Mouse (Mus musculus) embryonic facial prominence, embryonic 14.5 days (tissue): ENCODE measurements around the gene Slc2a2. TPM values are rescaled to one million over a fixed set of nuclear protein-coding genes. Genes with fewer than 3 reads are reported as not detected.

ENCODE experiments used
- ATAC-seq: fragments of 200-750 bp; cut with Nextera tagmentation; 2 replicates; pipeline ENCODE4 v1.8.0; 2017; ENCODE audit warnings: low read depth, moderate number of reproducible peaks, moderate TSS enrichment
- DNase-seq: peaks from one replicate; pipeline ENCODE4 v3.0.0-alpha.2; 2015; ENCODE audit warnings: low spot score
- H3K27ac ChIP-seq: fragments of 300-500 bp; sonication (generic); replicated peaks from 2 replicates; pipeline ENCODE4 v1.5.1; 2014; ENCODE audit warnings: low read depth, mild to moderate bottlenecking, low read length, moderate library complexity
- H3K27me3 ChIP-seq: fragments of 300-500 bp; sonication (generic); replicated peaks from 2 replicates; pipeline ENCODE4 v1.6.1; 2014; ENCODE audit warnings: low read length; ENCODE audit not compliant: control insufficient read depth, insufficient read depth
- H3K36me3 ChIP-seq: fragments of 300-500 bp; sonication (generic); 2 replicates; pipeline ENCODE4 v1.6.1; 2014; ENCODE audit warnings: low read length, mixed read lengths; ENCODE audit not compliant: control insufficient read depth, insufficient read depth
- H3K4me1 ChIP-seq: fragments of 300-500 bp; sonication (generic); 2 replicates; pipeline ENCODE4 v1.6.1; 2014; ENCODE audit warnings: antibody characterized with exemption, low read length; ENCODE audit not compliant: control insufficient read depth, insufficient read depth
- H3K4me2 ChIP-seq: fragments of 300-500 bp; sonication (generic); 2 replicates; pipeline ENCODE4 v1.6.1; 2014; ENCODE audit warnings: low read depth, mild to moderate bottlenecking, low read length, moderate library complexity, mixed read lengths
- H3K4me3 ChIP-seq: fragments of 300-500 bp; sonication (generic); 2 replicates; pipeline ENCODE4 v1.5.1; 2014; ENCODE audit warnings: low read depth, mild to moderate bottlenecking, low read length
- H3K9ac ChIP-seq: fragments of 300-500 bp; sonication (generic); 2 replicates; pipeline ENCODE4 v1.6.1; 2014; ENCODE audit warnings: low read depth, mild to moderate bottlenecking, low read length, moderate library complexity, mixed read lengths
- H3K9me3 ChIP-seq: fragments of 300-500 bp; sonication (generic); 2 replicates; pipeline ENCODE4 v1.6.1; 2016; ENCODE audit warnings: low read length; ENCODE audit not compliant: control insufficient read depth
- WGBS: fragments of 180-500 bp; shearing (Covaris S2); extraction: QIAGEN DNeasy Blood & Tissue Kit; methylation state at CpG from one replicate; pipeline ENCODE4 v1.1.7; 2014; 5-methylcytosine and 5-hydroxymethylcytosine counted together
- polyA plus RNA-seq: library from polyadenylated mRNA; unstranded; fragments of >200 nt; fragmentation: Nextera tagmentation; extraction: Ambion mirVana; gene quantifications from 2 replicates; pipeline ENCODE4 v1.2.1, GENCODE M21; 2014

The Slc2a2 gene
- 0.12 TPM in 1 of 2 replicates, not detected in the other for polyA plus RNA-seq

DNA sequence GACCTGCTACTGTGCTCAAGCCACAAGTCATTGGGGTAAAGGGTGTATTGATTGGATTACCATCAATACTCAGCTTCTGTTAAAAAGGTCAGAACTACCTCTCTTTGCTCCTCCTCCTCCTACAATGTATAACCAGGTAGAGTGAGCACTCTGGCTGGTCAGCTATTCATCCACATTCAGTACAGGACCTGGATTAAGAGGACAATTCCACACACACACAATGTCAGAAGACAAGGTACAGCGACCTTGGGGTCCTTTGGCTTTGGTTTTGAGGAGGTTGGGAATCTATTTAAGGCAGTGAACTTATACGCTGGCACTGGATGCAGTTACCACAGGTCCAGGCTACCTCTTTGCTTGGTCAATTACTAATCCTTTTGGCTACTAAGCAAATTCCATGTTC, at the start of gene Slc2a2:
Gene Slc2a2 (plus strand): TSS at position 107 of the 400 bp plus-strand sequence.
- H3K9ac ChIP-seq = no peak within 1 kb of the TSS
- no peak within 1 kb of the TSS for H3K4me3 ChIP-seq
- H3K27me3 ChIP-seq = no peaks in the 10 kb centered on the region
- no peak within 1 kb of the TSS for H3K27ac ChIP-seq
- DNase-seq (no peak), ATAC-seq (no peak)
- WGBS = 80% methylated on average over 2 of the region's 2 CpGs
- no peaks in the 10 kb centered on the region for H3K9me3 ChIP-seq
- H3K4me2 ChIP-seq = no peak within 1 kb of the TSS
- H3K36me3 ChIP-seq = no peaks in the 10 kb centered on the region
- no peaks in the 10 kb centered on the region for H3K4me1 ChIP-seq

DNA sequence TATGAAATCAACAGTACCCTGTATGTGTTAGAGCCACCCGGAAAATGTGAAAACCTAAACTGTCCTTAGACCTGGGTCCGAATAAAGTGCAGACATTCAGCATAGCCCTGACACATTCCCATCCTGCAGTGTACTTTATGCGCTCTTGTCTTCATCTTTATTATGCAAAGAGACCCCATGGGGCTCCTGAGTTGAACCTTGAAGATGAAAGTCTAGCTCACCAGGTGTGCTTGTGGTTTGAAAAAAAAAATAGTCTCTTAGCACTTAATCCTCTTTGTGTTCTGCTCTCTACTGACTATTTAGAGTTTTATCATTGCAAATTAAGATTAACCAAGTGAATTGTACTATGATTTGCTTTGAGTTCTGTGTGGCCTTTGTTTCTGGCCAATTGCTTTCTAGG, 45.1 kb upstream of the Slc2a2 start:
- Histone ChIP-seq H3K4me1 (no peaks in the 10 kb centered on the region), H3K4me3 (no peak overlapping the region), H3K9me3 (no peaks in the 10 kb centered on the region), H3K9ac (no peak overlapping the region), H3K36me3 (no peaks in the 10 kb centered on the region), H3K27ac (no peak overlapping the region), H3K4me2 (no peak overlapping the region), H3K27me3 (no peaks in the 10 kb centered on the region)
- no peak for ATAC-seq
- 58% methylated on average over 3 of the region's 3 CpGs for WGBS
- no peak for DNase-seq

DNA sequence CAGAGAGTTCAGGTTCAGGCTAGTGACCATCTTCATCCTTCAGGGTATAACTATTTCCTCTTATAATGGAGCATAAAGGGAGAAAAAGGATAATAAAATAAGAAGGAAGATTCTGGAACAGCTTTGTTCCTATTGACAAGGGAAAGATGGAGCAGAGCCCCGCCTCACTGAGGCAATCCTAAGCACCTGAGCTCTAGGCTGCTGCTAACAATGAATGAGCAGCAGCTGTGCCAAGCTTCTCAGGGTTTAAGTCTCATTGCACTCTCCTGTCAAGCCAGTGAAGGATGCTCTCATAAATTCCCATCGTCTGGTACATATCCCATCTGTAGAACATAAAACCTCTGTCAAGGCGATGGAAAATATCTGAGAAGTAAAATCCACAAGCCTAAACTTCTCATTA, 44.7 kb upstream of the Slc2a2 start:
- H3K9me3 ChIP-seq = no peaks in the 10 kb centered on the region
- ATAC-seq = no peak
- 71% methylated on average over 3 of the region's 3 CpGs for WGBS

DNA sequence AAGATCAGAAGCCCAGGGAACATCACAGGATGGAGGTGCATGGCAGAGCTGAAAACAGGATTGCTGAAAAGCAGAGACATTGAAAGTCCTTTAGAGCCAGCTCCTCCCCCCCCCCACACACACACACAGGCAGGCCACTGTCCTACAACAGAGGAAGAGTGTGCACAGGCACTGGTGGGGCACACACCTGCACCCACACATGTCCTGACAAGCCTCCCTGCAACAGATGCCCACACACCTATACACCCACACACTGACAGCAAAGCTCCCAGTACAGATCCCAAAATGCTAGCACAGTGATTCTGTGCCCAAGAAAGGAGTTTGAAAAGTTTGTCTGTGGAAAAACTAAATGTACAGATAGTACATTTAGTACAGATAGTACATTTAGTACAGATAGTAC, 43.0 kb upstream of the Slc2a2 start:
- Histone ChIP-seq H3K9me3 (no peaks in the 10 kb centered on the region), H3K27me3 (no peaks in the 10 kb centered on the region), H3K4me3 (no peak overlapping the region), H3K27ac (no peak overlapping the region), H3K4me1 (no peaks in the 10 kb centered on the region), H3K36me3 (no peaks in the 10 kb centered on the region), H3K9ac (no peak overlapping the region), H3K4me2 (no peak overlapping the region)
- DNase-seq = no peak
- ATAC-seq = no peak

More for the DNA sequence above, 44.7 kb upstream of the Slc2a2 start:
- no peak overlapping the region for H3K9ac ChIP-seq
- H3K4me1 ChIP-seq = no peaks in the 10 kb centered on the region
- no peak overlapping the region for H3K27ac ChIP-seq
- H3K4me2 ChIP-seq = no peak overlapping the region
- DNase-seq = no peak
- H3K4me3 ChIP-seq = no peak overlapping the region
- H3K27me3 ChIP-seq = no peaks in the 10 kb centered on the region
- no peaks in the 10 kb centered on the region for H3K36me3 ChIP-seq

DNA sequence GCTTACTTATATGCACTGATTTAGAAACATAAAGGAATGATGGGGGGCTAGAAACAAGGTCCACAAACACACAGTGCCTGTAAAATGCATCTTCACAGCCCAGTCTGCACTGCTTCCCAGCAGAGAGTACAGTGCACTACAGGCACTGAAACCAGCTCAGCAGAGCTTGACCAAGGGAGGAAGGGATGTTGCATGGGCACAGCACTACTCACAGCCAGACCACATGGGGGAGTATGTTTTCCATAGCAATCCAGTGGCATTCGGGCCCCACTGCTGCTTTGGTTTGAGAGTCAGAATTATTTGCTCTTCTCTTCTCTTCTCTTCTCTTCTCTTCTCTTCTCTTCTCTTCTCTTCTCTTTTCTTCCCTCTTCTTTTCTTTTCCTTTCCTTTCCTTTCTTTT, 39.4 kb upstream of the Slc2a2 start:
- no peak overlapping the region for H3K4me3 ChIP-seq
- no peaks in the 10 kb centered on the region for H3K36me3 ChIP-seq
- H3K27ac ChIP-seq = no peak overlapping the region
- no peak for DNase-seq
- H3K27me3 ChIP-seq = no peaks in the 10 kb centered on the region
- no peaks in the 10 kb centered on the region for H3K9me3 ChIP-seq
- H3K4me2 ChIP-seq = no peak overlapping the region
- no peaks in the 10 kb centered on the region for H3K4me1 ChIP-seq
- no peak for ATAC-seq
- no peak overlapping the region for H3K9ac ChIP-seq
- WGBS = 38% methylated on average over 1 of the region's 1 CpGs

DNA sequence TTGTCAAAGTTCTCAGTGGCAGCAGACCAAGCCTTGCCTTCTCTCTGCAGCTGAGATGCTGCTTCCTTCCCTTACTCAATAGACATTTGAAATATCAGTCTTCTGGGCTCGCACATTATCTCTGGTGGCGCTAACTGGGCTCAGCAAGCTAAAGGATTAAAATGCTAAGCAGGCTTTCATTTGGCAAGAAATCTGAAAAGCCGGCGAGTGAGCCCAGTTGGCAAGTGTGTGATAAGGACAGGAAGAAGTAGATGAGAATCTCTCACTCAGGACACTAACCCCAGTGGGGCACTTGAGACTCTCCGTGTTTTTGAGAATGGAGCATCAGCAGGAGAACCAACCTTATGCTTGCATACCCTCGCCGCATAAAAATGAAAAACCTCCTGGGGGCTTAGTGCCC, 16.9 kb upstream of the Slc2a2 start:
- Histone ChIP-seq H3K27ac (no peak overlapping the region), H3K4me2 (no peak overlapping the region), H3K9ac (no peak overlapping the region), H3K27me3 (no peaks in the 10 kb centered on the region), H3K4me1 (no peaks in the 10 kb centered on the region), H3K9me3 (no peaks in the 10 kb centered on the region), H3K36me3 (no peaks in the 10 kb centered on the region), H3K4me3 (no peak overlapping the region)
- WGBS = 75% methylated on average over 7 of the region's 7 CpGs
- DNase-seq = no peak
- ATAC-seq = no peak

DNA sequence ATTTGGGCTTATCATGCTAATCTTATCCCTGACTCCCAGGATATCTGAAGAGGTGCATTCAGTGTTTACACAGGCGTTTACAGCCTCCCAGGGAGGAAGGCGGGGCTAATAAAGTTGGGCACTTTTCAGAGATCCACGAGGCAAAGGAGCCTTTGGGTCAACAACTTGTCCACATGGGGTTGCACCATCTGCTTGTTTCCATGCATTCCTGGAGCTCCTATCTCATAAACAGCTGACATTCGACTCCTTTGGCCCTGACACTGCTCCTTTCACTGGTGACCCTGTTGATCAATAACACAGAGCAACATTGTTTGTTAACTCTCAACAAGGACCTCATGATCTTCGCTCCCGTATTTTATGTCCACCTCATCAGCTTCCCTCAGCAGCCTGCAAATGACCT, 15.8 kb upstream of the Slc2a2 start:
- ATAC-seq = no peak
- Histone ChIP-seq H3K27me3 (no peaks in the 10 kb centered on the region), H3K4me3 (no peak overlapping the region), H3K9me3 (no peaks in the 10 kb centered on the region), H3K4me2 (no peak overlapping the region), H3K36me3 (no peaks in the 10 kb centered on the region), H3K4me1 (no peaks in the 10 kb centered on the region), H3K9ac (no peak overlapping the region), H3K27ac (no peak overlapping the region)
- no peak for DNase-seq
- 33% methylated on average over 6 of the region's 6 CpGs for WGBS

DNA sequence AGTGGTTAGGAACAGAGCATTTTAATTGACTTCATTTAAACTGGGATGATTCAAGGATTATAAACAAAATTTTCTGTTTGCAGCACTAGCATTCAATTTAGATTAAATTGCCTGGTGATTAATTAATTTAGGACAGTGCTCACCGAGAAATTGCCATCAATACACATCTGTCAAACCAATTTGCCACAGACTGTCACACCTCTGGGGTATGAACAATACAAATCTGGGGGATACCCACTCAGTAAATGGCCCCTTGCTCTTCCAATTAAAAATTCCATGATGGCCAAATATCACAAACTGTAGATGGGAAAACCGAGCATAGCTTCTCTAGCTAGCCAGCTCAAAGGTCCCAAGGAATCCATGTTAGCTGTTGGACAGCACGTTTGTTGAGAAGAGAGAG, 15.3 kb upstream of the Slc2a2 start:
- DNase-seq (no peak), ATAC-seq (no peak)
- H3K36me3 ChIP-seq = no peaks in the 10 kb centered on the region
- H3K9ac ChIP-seq = no peak overlapping the region
- no peak overlapping the region for H3K27ac ChIP-seq
- no peaks in the 10 kb centered on the region for H3K9me3 ChIP-seq
- H3K27me3 ChIP-seq = no peaks in the 10 kb centered on the region
- WGBS = 68% methylated on average over 3 of the region's 3 CpGs
- no peak overlapping the region for H3K4me2 ChIP-seq
- no peaks in the 10 kb centered on the region for H3K4me1 ChIP-seq
- H3K4me3 ChIP-seq = no peak overlapping the region

DNA sequence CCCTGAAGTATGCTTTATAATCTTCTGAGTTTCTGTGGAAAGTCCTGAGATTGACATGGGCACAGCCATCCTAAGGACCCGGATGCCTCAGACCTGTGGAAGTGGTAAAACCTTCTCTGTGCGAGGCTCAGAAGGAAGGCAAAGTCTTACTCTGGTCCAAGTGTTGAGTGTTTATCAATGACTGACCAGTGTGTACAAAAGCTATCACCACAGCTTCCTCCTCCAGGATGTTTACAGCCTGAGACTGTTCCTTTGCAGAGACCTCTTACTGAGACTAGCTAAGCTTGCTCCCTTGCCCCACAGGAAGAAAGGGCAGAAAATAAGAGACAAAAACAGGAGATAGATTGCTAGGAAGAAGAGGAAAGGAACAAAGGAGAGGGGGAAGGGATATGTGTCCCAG, 12.2 kb upstream of the Slc2a2 start:
- Histone ChIP-seq H3K4me1 (no peaks in the 10 kb centered on the region), H3K9ac (no peak overlapping the region), H3K27ac (no peak overlapping the region), H3K27me3 (no peaks in the 10 kb centered on the region), H3K36me3 (no peaks in the 10 kb centered on the region), H3K9me3 (no peaks in the 10 kb centered on the region), H3K4me3 (no peak overlapping the region), H3K4me2 (no peak overlapping the region)
- no peak for DNase-seq
- ATAC-seq = no peak
- WGBS = 89% methylated on average over 2 of the region's 2 CpGs
